Mouse (Mus musculus) embryonic facial prominence, embryonic 15.5 days (tissue): Measurements from ENCODE around the gene Cacna1c. TPM values are rescaled to one million over a fixed set of nuclear protein-coding genes. Genes with fewer than 3 reads are reported as not detected.

Experiments
- ATAC-seq: fragments of 200-750 bp; cut with Nextera tagmentation; 2 replicates; pipeline ENCODE4 v1.8.0; 2017; ENCODE audit warnings: low read depth, moderate TSS enrichment; ENCODE audit not compliant: insufficient number of reproducible peaks, low FRiP score, low TSS enrichment
- H3K27ac ChIP-seq: fragments of 300-500 bp; sonication (generic); replicated peaks from 2 replicates; pipeline ENCODE4 v1.5.1; 2015; ENCODE audit warnings: mild to moderate bottlenecking, inconsistent platforms
- H3K27me3 ChIP-seq: fragments of 300-500 bp; sonication (generic); 2 replicates; pipeline ENCODE4 v1.6.1; 2015; ENCODE audit warnings: inconsistent platforms
- H3K36me3 ChIP-seq: fragments of 300-500 bp; sonication (generic); 2 replicates; pipeline ENCODE4 v1.6.1; 2015; ENCODE audit warnings: mild to moderate bottlenecking, inconsistent platforms
- H3K4me1 ChIP-seq: fragments of 300-500 bp; sonication (generic); 2 replicates; pipeline ENCODE4 v1.6.1; 2015; ENCODE audit warnings: inconsistent platforms
- H3K4me2 ChIP-seq: fragments of 300-500 bp; sonication (generic); replicated peaks from 2 replicates; pipeline ENCODE4 v1.6.1; 2015; ENCODE audit warnings: mild to moderate bottlenecking, inconsistent platforms
- H3K4me3 ChIP-seq: fragments of 300-500 bp; sonication (generic); replicated peaks from 2 replicates; pipeline ENCODE4 v1.5.1; 2015; ENCODE audit warnings: mild to moderate bottlenecking, inconsistent platforms
- H3K9ac ChIP-seq: fragments of 300-500 bp; sonication (generic); 2 replicates; pipeline ENCODE4 v1.6.1; 2015; ENCODE audit warnings: inconsistent platforms
- H3K9me3 ChIP-seq: fragments of 300-500 bp; sonication (generic); replicated peaks from 2 replicates; pipeline ENCODE4 v1.6.1; 2016; ENCODE audit warnings: inconsistent platforms
- WGBS: fragments of 180-500 bp; shearing (Covaris S2); methylation state at CpG from one replicate; pipeline ENCODE4 v1.1.7; 2015; 5-methylcytosine and 5-hydroxymethylcytosine counted together
- polyA plus RNA-seq: library from polyadenylated mRNA; unstranded; fragments of >200 nt; fragmentation: Nextera tagmentation; extraction: Ambion mirVana; gene quantifications from 2 replicates; pipeline ENCODE4 v1.2.1, GENCODE M21; 2015

Cacna1c gene
- polyA plus RNA-seq, 1 experiment from 2014 or later: 5.0 TPM

DNA sequence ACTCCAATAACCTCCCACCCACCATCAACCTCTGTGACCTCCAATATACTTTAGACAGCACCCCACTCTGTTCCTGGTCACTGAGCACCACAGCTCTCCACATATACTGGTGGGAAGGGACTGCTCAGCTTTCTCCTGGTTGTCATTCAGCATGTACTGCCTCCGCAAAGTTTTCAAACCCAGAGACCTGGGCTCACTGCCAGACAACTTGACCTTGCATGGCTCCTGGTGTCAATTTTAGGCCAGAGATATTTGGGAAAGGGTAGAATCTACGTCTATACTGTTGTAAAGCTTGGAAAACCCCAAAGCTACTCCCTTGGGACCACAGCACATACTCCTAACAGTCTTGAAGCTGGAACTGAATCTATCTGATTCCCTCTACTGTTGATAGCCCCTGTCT is 320.0 kb downstream of the Cacna1c start:
- Histone ChIP-seq H3K36me3 (no peaks in the 10 kb centered on the region), H3K4me3 (no peak overlapping the region), H3K4me1 (no peaks in the 10 kb centered on the region), H3K4me2 (no peak overlapping the region), H3K9ac (no peak overlapping the region), H3K9me3 (no peaks in the 10 kb centered on the region), H3K27me3 (no peaks in the 10 kb centered on the region), H3K27ac (no peak overlapping the region)
- no peak for ATAC-seq
- 55% methylated on average over 2 of the region's 2 CpGs for WGBS

DNA sequence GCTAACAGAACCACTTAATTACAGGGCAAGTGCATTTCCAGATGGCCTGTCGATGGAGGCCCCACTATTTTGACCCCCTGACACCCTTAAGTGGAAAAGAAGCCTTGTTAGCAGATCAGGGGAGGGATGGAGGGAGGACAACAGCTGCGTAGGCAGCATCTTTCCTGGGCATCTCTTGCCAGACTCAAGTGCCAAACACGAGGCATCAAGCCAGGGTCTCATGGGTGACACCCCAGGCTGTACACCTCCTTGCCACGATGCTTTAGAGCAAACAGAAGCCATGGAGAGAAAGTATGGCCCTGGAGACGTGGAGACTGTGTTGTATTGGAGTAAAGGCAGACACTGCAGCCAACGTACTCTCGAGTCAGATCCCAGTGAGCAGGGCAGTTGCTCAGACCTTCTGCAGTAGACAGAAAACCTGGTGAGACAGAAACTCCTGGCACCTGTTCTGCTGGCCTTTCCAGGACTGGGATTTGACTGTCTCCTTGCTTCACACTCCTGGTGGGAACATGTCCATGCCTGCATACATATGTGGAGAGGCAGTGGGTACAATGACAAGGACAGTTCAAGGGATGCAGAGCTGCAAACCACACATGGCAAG is 325.9 kb downstream of the Cacna1c start:
- H3K36me3 ChIP-seq: no peaks in the 10 kb centered on the region
- ATAC-seq: no peak
- WGBS: 60% methylated on average over 7 of the region's 7 CpGs

DNA sequence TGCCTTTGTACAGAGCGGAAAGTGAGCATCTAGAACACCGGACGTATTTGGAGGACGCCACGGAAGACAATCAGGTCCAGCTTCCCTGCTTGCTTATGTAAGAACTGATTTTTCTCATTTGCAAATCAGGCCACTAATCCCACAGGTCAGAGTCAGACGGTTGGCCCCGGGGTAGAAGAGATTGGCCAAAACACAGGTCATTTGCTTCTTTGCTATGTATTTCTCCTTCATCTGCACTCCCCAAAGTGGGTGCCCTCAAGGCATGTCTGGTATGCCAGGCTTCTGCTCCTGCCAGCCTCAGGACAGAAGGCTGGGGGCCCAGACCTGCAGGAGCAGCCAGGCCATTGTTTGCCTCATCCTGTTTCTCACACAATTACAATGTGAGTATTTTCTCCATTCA is 328.8 kb downstream of the Cacna1c start:
- ATAC-seq: no peak
- no peaks in the 10 kb centered on the region for H3K27me3 ChIP-seq
- no peak overlapping the region for H3K4me3 ChIP-seq
- H3K4me2 ChIP-seq: no peak overlapping the region
- no peak overlapping the region for H3K27ac ChIP-seq
- H3K9ac ChIP-seq: no peak overlapping the region
- H3K9me3 ChIP-seq: no peaks in the 10 kb centered on the region
- H3K36me3 ChIP-seq: no peaks in the 10 kb centered on the region
- 73% methylated on average over 7 of the region's 7 CpGs for whole genome bisulfite sequencing
- peaks cover 7% of the 10 kb centered on the region; the same call in 1 of the 2 replicates for H3K4me1 ChIP-seq

More for the DNA sequence above, 325.9 kb downstream of the Cacna1c start:
- no peak overlapping the region for H3K27ac ChIP-seq
- H3K4me3 ChIP-seq: no peak overlapping the region
- peaks cover 7% of the 10 kb centered on the region; the same call in 1 of the 2 replicates for H3K4me1 ChIP-seq
- H3K27me3 ChIP-seq: no peaks in the 10 kb centered on the region
- H3K9ac ChIP-seq: no peak overlapping the region
- H3K9me3 ChIP-seq: no peaks in the 10 kb centered on the region
- H3K4me2 ChIP-seq: no peak overlapping the region

DNA sequence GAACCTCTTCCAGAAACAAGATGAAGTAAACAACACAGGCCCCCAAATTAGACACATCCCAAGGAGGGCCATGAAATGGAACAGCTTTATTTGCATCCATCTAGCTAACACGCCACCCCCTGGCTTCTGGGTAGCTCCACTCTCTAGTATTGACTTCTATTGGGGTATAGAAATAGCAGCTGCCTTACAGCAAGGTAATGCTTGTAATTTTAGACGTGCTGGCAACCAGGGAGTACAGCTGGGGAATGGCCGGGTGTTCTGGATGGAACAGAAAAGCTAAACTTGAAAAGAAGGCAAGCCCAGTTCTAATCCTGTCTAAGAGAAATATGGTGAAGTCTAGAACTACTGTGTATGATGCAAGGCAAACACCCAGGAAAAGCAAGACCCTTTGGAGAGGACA is 329.3 kb downstream of the Cacna1c start:
- Histone ChIP-seq H3K4me3 (no peak overlapping the region), H3K27ac (no peak overlapping the region), H3K4me2 (no peak overlapping the region), H3K9me3 (no peaks in the 10 kb centered on the region), H3K4me1 (peaks cover 7% of the 10 kb centered on the region; the same call in 1 of the 2 replicates), H3K27me3 (no peaks in the 10 kb centered on the region), H3K36me3 (no peaks in the 10 kb centered on the region), H3K9ac (no peak overlapping the region)
- no peak for ATAC-seq
- WGBS: 46% methylated on average over 3 of the region's 3 CpGs

DNA sequence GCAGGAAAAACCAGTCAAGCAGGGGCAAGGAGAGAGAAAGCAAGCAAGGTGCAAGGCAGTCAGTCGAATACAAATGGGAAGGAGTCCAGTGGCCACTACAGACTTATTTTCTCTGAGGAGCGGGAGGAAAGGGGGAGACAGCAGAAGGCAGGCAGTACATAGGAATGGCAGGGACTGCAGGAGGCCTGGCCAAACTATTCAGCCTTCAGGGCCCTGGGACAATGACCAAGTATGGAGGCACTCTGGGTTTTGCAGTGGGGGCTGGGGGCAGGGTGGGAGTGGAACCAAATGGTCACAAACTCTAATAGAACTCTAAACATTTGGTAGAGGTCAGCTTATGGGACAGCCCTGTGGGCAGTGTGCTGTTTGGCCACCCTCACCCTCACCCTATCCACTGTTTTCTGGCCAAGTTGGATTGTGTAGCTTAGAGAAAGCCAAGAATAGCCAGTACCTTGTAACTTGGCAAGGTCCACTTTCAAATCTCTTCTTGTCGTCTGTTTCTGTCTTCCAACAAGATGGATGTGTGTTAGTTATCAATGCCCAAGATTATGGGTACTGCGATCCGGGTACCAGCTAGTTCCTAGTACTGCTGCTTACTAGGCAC is 330.3 kb downstream of the Cacna1c start:
- Histone ChIP-seq H3K4me3 (no peak overlapping the region), H3K9ac (no peak overlapping the region), H3K9me3 (no peaks in the 10 kb centered on the region), H3K36me3 (no peaks in the 10 kb centered on the region), H3K4me1 (peaks cover 7% of the 10 kb centered on the region; the same call in 1 of the 2 replicates), H3K4me2 (no peak overlapping the region), H3K27ac (no peak overlapping the region), H3K27me3 (no peaks in the 10 kb centered on the region)
- no peak for ATAC-seq
- 81% methylated on average over 5 of the region's 5 CpGs for WGBS

DNA sequence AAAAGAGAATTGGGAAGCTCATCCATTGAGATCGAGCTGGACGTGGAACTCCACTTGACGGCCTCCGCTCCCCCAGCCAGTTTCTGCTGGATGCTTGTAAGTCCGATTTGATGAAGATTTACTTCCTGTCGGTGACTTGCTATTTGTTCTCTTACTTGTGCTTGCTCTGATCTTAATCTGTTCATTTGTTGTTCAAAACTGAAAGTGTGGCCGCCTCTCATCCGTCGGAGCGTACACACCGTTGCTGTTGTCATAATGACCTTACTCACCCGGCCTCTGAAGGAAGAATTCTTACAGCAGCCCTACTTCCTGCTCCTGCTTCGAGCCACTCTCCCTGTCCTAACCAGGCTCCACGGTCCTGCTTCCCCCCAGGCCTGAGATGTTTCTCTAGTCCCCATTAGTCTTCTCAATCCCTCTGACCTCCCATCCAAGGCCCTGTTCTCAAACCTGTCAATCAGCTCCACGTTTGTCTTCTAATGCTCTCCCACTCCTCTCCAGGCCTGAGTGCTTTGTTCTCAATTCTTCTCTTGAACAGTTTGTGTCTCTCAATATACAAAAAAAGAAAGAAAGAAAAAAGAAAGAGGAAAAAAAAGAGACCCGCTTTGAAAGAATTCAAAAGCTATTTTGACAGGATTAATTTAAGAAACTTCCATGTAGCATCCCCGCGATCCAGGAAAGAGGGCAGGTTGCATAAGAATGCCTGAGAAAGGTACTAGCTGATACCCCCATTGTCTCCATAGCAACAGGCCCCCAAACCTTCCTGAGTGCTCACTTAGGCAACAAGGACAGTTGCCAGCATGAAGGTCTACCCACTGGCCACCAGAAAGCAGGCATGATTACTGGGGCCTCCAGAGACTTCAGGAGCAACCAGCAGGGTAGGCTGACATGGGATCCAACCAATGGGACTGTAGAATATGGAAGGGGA is 331.3 kb downstream of the Cacna1c start:
- H3K4me1 ChIP-seq: peaks cover 7% of the 10 kb centered on the region; the same call in 1 of the 2 replicates
- H3K9me3 ChIP-seq: no peaks in the 10 kb centered on the region
- H3K27ac ChIP-seq: no peak overlapping the region
- no peak overlapping the region for H3K4me3 ChIP-seq
- 62% methylated on average over 18 of the region's 18 CpGs for WGBS
- H3K9ac ChIP-seq: no peak overlapping the region
- H3K27me3 ChIP-seq: no peaks in the 10 kb centered on the region
- no peaks in the 10 kb centered on the region for H3K36me3 ChIP-seq
- ATAC-seq: no peak
- no peak overlapping the region for H3K4me2 ChIP-seq

DNA sequence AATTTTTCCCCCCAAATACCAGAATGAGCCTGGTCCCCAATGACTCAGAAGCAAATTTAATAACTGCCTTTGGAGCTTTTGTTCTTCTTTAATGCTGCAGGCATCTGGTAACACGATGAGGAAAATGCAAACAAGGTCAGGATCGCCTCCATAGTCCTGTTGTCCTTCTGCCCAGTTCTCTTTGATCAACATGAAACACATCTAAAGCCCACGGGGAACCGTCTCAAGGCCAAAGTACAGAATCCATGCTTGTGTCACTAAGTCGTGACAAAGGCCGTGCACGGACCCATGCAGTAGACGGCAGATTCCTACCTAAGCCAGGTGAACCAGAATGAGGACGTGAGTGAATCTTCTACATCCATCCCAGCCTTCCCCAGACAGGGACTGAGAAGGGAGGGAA is 333.5 kb downstream of the Cacna1c start:
- H3K4me1 ChIP-seq: peaks cover 7% of the 10 kb centered on the region; the same call in 1 of the 2 replicates
- no peak overlapping the region for H3K4me2 ChIP-seq
- H3K9me3 ChIP-seq: no peaks in the 10 kb centered on the region
- ATAC-seq: no peak
- H3K27ac ChIP-seq: no peak overlapping the region
- no peak overlapping the region for H3K4me3 ChIP-seq
- H3K36me3 ChIP-seq: no peaks in the 10 kb centered on the region
- WGBS: 84% methylated on average over 9 of the region's 9 CpGs
- no peak overlapping the region for H3K9ac ChIP-seq
- no peaks in the 10 kb centered on the region for H3K27me3 ChIP-seq

DNA sequence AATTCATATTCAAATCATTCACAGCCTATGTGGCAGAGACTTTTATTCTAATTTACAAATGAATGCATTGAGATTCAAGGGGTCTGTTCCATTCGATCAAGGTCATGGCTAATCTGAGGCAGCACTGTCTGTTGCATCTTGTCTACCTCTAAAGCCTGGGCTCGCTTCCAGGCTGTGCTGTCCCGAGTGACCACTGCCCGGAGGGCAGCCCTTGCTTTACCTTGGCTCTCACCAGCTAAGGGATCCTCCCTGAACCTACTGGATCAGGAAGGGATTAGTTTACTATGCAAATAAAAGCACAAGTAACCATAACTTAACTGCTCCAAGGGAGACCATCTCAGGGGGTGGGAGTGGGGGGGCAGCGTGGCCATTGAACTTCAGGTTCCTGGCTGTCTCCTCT is 334.1 kb downstream of the Cacna1c start:
- Histone ChIP-seq H3K27me3 (no peaks in the 10 kb centered on the region), H3K4me2 (no peak overlapping the region), H3K9me3 (no peaks in the 10 kb centered on the region), H3K27ac (no peak overlapping the region), H3K4me3 (no peak overlapping the region), H3K9ac (no peak overlapping the region), H3K4me1 (peaks cover under 1% of the 10 kb centered on the region; the same call in 1 of the 2 replicates), H3K36me3 (no peaks in the 10 kb centered on the region)
- no peak for ATAC-seq
- WGBS: 90% methylated on average over 5 of the region's 5 CpGs

DNA sequence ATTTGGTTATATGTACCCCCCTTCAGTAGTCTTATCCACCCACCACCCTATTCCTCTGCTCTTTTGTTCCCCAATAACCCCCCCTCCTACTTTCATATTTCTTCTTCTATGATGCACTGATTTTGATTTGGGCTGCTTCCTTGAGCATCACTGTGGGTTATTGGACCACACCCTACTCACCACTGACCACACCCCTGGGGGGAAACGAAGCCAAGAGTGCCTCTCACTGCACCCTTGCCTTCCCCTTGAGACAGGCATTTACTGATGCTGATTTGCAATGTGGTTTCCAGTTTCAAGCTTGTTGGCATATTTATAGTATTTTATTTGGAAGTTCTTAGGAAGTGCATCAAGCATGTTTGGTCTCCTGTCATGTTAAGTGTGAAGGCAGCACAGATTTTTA is 337.8 kb downstream of the Cacna1c start:
- 29% methylated on average over 1 of the region's 1 CpGs for WGBS
- Histone ChIP-seq H3K27me3 (no peaks in the 10 kb centered on the region), H3K4me1 (no peaks in the 10 kb centered on the region), H3K27ac (no peak overlapping the region), H3K4me3 (no peak overlapping the region), H3K4me2 (no peak overlapping the region), H3K36me3 (no peaks in the 10 kb centered on the region), H3K9me3 (no peaks in the 10 kb centered on the region), H3K9ac (no peak overlapping the region)
- ATAC-seq: no peak

DNA sequence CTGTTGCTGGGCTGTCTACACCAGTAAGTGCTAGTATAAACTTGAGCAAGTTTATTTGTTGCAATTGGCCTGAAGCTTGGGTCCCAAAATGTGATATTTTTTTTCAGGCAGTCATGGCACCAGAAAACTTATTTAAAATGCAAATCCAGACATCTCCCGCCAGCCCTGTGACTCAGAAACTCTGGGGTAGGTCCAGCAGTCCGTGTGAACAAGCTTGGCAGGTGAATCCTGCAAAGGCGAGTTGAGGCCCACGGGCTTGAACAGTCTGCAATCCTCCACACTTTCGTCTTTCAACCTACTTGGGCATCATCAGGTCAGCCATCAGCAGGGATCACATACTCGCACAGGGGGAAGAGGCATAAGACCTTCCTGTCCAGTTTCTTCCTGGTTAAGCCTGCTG is 344.1 kb downstream of the Cacna1c start:
- no peak for ATAC-seq

DNA sequence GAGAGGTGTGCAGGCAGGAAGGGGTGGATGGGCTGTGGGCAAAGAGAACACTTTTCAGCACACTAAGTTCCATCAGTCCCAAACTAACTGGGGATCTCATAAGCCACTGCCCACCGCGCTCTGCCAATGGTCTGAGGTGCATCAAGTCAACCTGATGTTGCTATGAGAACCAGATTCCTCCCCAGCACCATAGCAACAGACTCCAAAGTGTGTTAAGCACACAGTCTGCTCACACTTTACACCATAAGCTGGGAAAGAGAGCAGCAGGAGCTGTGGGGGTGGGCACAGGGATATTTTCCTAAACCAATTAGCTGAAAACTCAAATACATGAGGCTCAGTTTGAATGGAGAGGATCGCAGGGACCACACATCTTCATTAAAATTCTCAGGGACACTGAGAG is 345.1 kb downstream of the Cacna1c start:
- Histone ChIP-seq H3K9me3 (no peaks in the 10 kb centered on the region), H3K4me1 (peaks cover 2% of the 10 kb centered on the region), H3K27me3 (no peaks in the 10 kb centered on the region), H3K4me2 (no peak overlapping the region), H3K9ac (no peak overlapping the region), H3K36me3 (no peaks in the 10 kb centered on the region), H3K4me3 (no peak overlapping the region), H3K27ac (no peak overlapping the region)
- WGBS: 96% methylated on average over 3 of the region's 3 CpGs
- ATAC-seq: no peak

More for the DNA sequence above, 344.1 kb downstream of the Cacna1c start:
- WGBS: 74% methylated on average over 6 of the region's 6 CpGs
- Histone ChIP-seq H3K4me3 (no peak overlapping the region), H3K4me1 (no peaks in the 10 kb centered on the region), H3K9ac (no peak overlapping the region), H3K9me3 (no peaks in the 10 kb centered on the region), H3K27me3 (no peaks in the 10 kb centered on the region), H3K4me2 (no peak overlapping the region), H3K27ac (no peak overlapping the region), H3K36me3 (no peaks in the 10 kb centered on the region)
